Mouse (Mus musculus) erythroblast, embryonic 14.5 days (primary cell): ENCODE results near the gene Rabl6.

ENCODE experiments used
- GATA1 ChIP-seq: IDR thresholded peaks from 2 replicates; pipeline ENCODE4 v1.6.1; 2012; ENCODE audit warnings: low read length, inconsistent platforms, mixed read lengths
- TAL1 ChIP-seq: IDR thresholded peaks from 3 replicates; pipeline ENCODE4 v1.6.1; 2012; ENCODE audit warnings: low read length, inconsistent platforms, mixed read lengths

- TF ChIP-seq GATA1: no peak
- TF ChIP-seq TAL1: no peak
Observed at GRCm38 (mm10) chr2:25568473-25569019, 39.8 kb downstream of the Rabl6 start.
